ENCODE assay signal across 14 mouse cellular contexts in the genomic region with DNA sequence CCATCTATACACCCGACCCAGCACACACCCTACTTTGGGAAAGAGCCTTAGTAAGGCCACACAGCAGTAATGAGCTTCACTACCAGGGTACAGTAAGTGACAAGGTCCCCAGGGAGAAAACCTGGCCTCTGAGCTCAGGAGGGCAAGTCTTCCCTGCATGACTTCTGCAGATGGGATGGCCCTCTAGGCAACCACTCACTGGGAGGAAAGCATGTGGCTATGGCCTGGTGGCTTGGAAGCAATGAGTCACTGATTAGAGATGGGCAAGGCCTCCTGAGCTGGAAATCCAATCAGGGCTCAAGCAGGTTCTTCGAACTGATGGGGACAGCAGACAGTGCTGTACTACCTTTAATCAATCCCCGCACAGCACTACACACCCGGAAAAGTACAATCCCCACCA. TPM values are rescaled to one million over a fixed set of nuclear protein-coding genes. Genes with fewer than 3 reads are reported as not detected.
DNase-seq lines count a peak whose midpoint lies in the region; ATAC-seq lines count a peak whose summit lies in the region.
"Had no signal": no experiment of that assay in that cellular context is flagged by ENCODE, and none has a peak within 500 bp of the region (broad histone marks: within the 10 kb centered on the region; RNA-seq: fewer than 3 reads in every experiment).

No protein-coding gene starts in this region.

- no peak overlapping the region for H3K9ac ChIP-seq in hindbrain, embryonic 14.5 days
- no peak overlapping the region for H3K9ac ChIP-seq in hindbrain, embryonic 12.5 days
- H3K9ac ChIP-seq in neural tube, embryonic 12.5 days, result peak overlapping the region; percentile 21; the same call in 1 of the 2 replicates
- no peak overlapping the region for H3K9ac ChIP-seq in neural tube, embryonic 15.5 days (replicated peaks)
- H3K9ac ChIP-seq in midbrain, embryonic 16.5 days (ENCODE audit: low read depth, low read length), result peak overlapping the region; percentile 31; the same call in 1 of the 2 replicates
- H3K9ac ChIP-seq: embryonic facial prominence, embryonic 15.5 days; liver, embryonic 13.5 days had no signal

- H3K9me3 ChIP-seq in hindbrain, embryonic 14.5 days (ENCODE audit: control insufficient read depth, low read length), result no peaks in the 10 kb centered on the region
- H3K9me3 ChIP-seq in hindbrain, embryonic 12.5 days (replicated peaks), result no peaks in the 10 kb centered on the region
- H3K9me3 ChIP-seq in neural tube, embryonic 12.5 days, result no peaks in the 10 kb centered on the region
- no peaks in the 10 kb centered on the region for H3K9me3 ChIP-seq in neural tube, embryonic 15.5 days (replicated peaks)
- H3K9me3 ChIP-seq in midbrain, embryonic 16.5 days (replicated peaks; ENCODE audit: control insufficient read depth, low read length, poor library complexity, severe bottlenecking), result no peaks in the 10 kb centered on the region
- H3K9me3 ChIP-seq: embryonic facial prominence, embryonic 15.5 days; liver, embryonic 13.5 days had no signal

- H3K27ac ChIP-seq in hindbrain, embryonic 14.5 days, result no peak overlapping the region
- no peak overlapping the region for H3K27ac ChIP-seq in hindbrain, embryonic 12.5 days
- no peak overlapping the region for H3K27ac ChIP-seq in neural tube, embryonic 12.5 days
- no peak overlapping the region for H3K27ac ChIP-seq in neural tube, embryonic 15.5 days (replicated peaks)
- H3K27ac ChIP-seq in midbrain, embryonic 16.5 days (ENCODE audit: low read length), result no peak overlapping the region
- H3K27ac ChIP-seq: embryonic facial prominence, embryonic 15.5 days; liver, embryonic 13.5 days had no signal

- peaks cover 72% of the 10 kb centered on the region for H3K36me3 ChIP-seq in hindbrain, embryonic 14.5 days (replicated peaks; ENCODE audit: control insufficient read depth, insufficient read depth)
- H3K36me3 ChIP-seq in hindbrain, embryonic 12.5 days, result peaks cover 55% of the 10 kb centered on the region
- H3K36me3 ChIP-seq in neural tube, embryonic 12.5 days, result peaks cover 62% of the 10 kb centered on the region
- peaks cover 30% of the 10 kb centered on the region for H3K36me3 ChIP-seq in neural tube, embryonic 15.5 days
- H3K36me3 ChIP-seq in midbrain, embryonic 16.5 days (ENCODE audit: control insufficient read depth, insufficient read depth, low read length), result peaks cover 24% of the 10 kb centered on the region

- DNase-seq in cerebellum, adult 8-10 months, result peak; percentile 25
- DNase-seq in cerebellum, postnatal 10 days, result no peak
- DNase-seq in hindbrain, embryonic 14.5 days (ENCODE audit: low spot score), result no peak
- no peak for DNase-seq in ovary, postnatal 36 days (ENCODE audit: low spot score)
- DNase-seq: kidney, adult 18-20 months; liver, embryonic 13.5 days; lung, postnatal 4 days; thymus, postnatal 4 days had no signal

- 85% methylated on average over 4 of the region's 4 CpGs for WGBS in hindbrain, embryonic 14.5 days
- 82% methylated on average over 4 of the region's 4 CpGs for WGBS in hindbrain, embryonic 12.5 days
- 88% methylated on average over 4 of the region's 4 CpGs for WGBS in neural tube, embryonic 12.5 days
- 89% methylated on average over 4 of the region's 4 CpGs for WGBS in neural tube, embryonic 15.5 days
- WGBS in midbrain, embryonic 16.5 days, result 80% methylated on average over 4 of the region's 4 CpGs

- H3K27me3 ChIP-seq in hindbrain, embryonic 14.5 days (ENCODE audit: control insufficient read depth, insufficient read depth, low read length), result no peaks in the 10 kb centered on the region
- no peaks in the 10 kb centered on the region for H3K27me3 ChIP-seq in hindbrain, embryonic 12.5 days
- H3K27me3 ChIP-seq in neural tube, embryonic 12.5 days (replicated peaks), result no peaks in the 10 kb centered on the region
- no peaks in the 10 kb centered on the region for H3K27me3 ChIP-seq in neural tube, embryonic 15.5 days (replicated peaks)
- H3K27me3 ChIP-seq in midbrain, embryonic 16.5 days (ENCODE audit: control insufficient read depth, insufficient read depth, low read depth, low read length), result no peaks in the 10 kb centered on the region
- H3K27me3 ChIP-seq: embryonic facial prominence, embryonic 15.5 days; liver, embryonic 13.5 days had no signal

- ATAC-seq in hindbrain, embryonic 14.5 days (ENCODE audit: low FRiP score), result no peak
- ATAC-seq in hindbrain, embryonic 12.5 days (ENCODE audit: low FRiP score), result no peak
- ATAC-seq in neural tube, embryonic 12.5 days (ENCODE audit: low FRiP score, low read depth), result no peak
- no peak for ATAC-seq in neural tube, embryonic 15.5 days (ENCODE audit: low FRiP score)
- no peak for ATAC-seq in midbrain, embryonic 16.5 days

- no peak overlapping the region for H3K4me3 ChIP-seq in hindbrain, embryonic 14.5 days (replicated peaks; ENCODE audit: low read length)
- no peak overlapping the region for H3K4me3 ChIP-seq in hindbrain, embryonic 12.5 days
- H3K4me3 ChIP-seq in neural tube, embryonic 12.5 days, result no peak overlapping the region
- no peak overlapping the region for H3K4me3 ChIP-seq in neural tube, embryonic 15.5 days (replicated peaks)
- no peak overlapping the region for H3K4me3 ChIP-seq in midbrain, embryonic 16.5 days (ENCODE audit: low read depth, low read length)
- H3K4me3 ChIP-seq: embryonic facial prominence, embryonic 15.5 days; liver, embryonic 13.5 days had no signal

- H3K4me2 ChIP-seq in hindbrain, embryonic 14.5 days (replicated peaks), result 0 out of 2 replicates have a peak overlapping the region, but pooled peaks have one; percentile 12
- H3K4me2 ChIP-seq in hindbrain, embryonic 12.5 days (replicated peaks), result no peak overlapping the region
- H3K4me2 ChIP-seq in neural tube, embryonic 12.5 days (replicated peaks), result peak overlapping the region; percentile 77
- no peak overlapping the region; the same call in 1 of the 2 replicates for H3K4me2 ChIP-seq in neural tube, embryonic 15.5 days
- no peak overlapping the region for H3K4me2 ChIP-seq in midbrain, embryonic 16.5 days (ENCODE audit: low read length)
- H3K4me2 ChIP-seq: embryonic facial prominence, embryonic 15.5 days; liver, embryonic 13.5 days had no signal

- peaks cover 50% of the 10 kb centered on the region for H3K4me1 ChIP-seq in hindbrain, embryonic 14.5 days (replicated peaks; ENCODE audit: control insufficient read depth, insufficient read depth, low read length)
- H3K4me1 ChIP-seq in hindbrain, embryonic 12.5 days, result peaks cover 59% of the 10 kb centered on the region
- peaks cover 58% of the 10 kb centered on the region for H3K4me1 ChIP-seq in neural tube, embryonic 12.5 days
- H3K4me1 ChIP-seq in neural tube, embryonic 15.5 days, result peaks cover 64% of the 10 kb centered on the region
- peaks cover 60% of the 10 kb centered on the region for H3K4me1 ChIP-seq in midbrain, embryonic 16.5 days (ENCODE audit: control insufficient read depth, insufficient read depth, low read length)

RNA-seq across cellular contexts. Expression of gene Egln2, which starts 4.9 kb away (rescaled TPM):
- 55.3 and 55.7 TPM in 2 replicates for polyA plus RNA-seq in hindbrain, embryonic 14.5 days (2014; fragmentation: Nextera tagmentation; extraction: Ambion mirVana)
- polyA plus RNA-seq in hindbrain, embryonic 12.5 days (2016; fragmentation: Nextera tagmentation; extraction: Ambion mirVana), result 95.0 and 102 TPM in 2 replicates
- 99.6 TPM in 2 replicates for polyA plus RNA-seq in neural tube, embryonic 12.5 days (2016; fragmentation: Nextera tagmentation; extraction: Ambion mirVana)
- polyA plus RNA-seq in neural tube, embryonic 15.5 days (2015; fragmentation: Nextera tagmentation; extraction: Ambion mirVana), result 92.3 and 94.7 TPM in 2 replicates
- polyA plus RNA-seq in midbrain, embryonic 16.5 days (2015; fragmentation: Nextera tagmentation; extraction: Ambion mirVana), result 91.5 and 95.7 TPM in 2 replicates

RNA-seq across cellular contexts. Expression of gene Cyp2t4, which starts 8.2 kb away (rescaled TPM):
- polyA plus RNA-seq in hindbrain, embryonic 14.5 days (2014; fragmentation: Nextera tagmentation; extraction: Ambion mirVana), result 0.17 and 0.19 TPM in 2 replicates
- polyA plus RNA-seq in hindbrain, embryonic 12.5 days (2016; fragmentation: Nextera tagmentation; extraction: Ambion mirVana), result 0.13 and 0.18 TPM in 2 replicates
- 0.11 and 0.15 TPM in 2 replicates for polyA plus RNA-seq in neural tube, embryonic 12.5 days (2016; fragmentation: Nextera tagmentation; extraction: Ambion mirVana)
- 0.10 and 0.36 TPM in 2 replicates for polyA plus RNA-seq in neural tube, embryonic 15.5 days (2015; fragmentation: Nextera tagmentation; extraction: Ambion mirVana)
- 0.21 and 0.25 TPM in 2 replicates for polyA plus RNA-seq in midbrain, embryonic 16.5 days (2015; fragmentation: Nextera tagmentation; extraction: Ambion mirVana)

RNA-seq across cellular contexts. Expression of gene Rab4b, which starts 17.0 kb away (rescaled TPM):
- 91.3 and 102 TPM in 2 replicates for polyA plus RNA-seq in hindbrain, embryonic 14.5 days (2014; fragmentation: Nextera tagmentation; extraction: Ambion mirVana)
- 86.6 and 101 TPM in 2 replicates for polyA plus RNA-seq in hindbrain, embryonic 12.5 days (2016; fragmentation: Nextera tagmentation; extraction: Ambion mirVana)
- polyA plus RNA-seq in neural tube, embryonic 12.5 days (2016; fragmentation: Nextera tagmentation; extraction: Ambion mirVana), result 97.7 and 100 TPM in 2 replicates
- polyA plus RNA-seq in neural tube, embryonic 15.5 days (2015; fragmentation: Nextera tagmentation; extraction: Ambion mirVana), result 105 and 109 TPM in 2 replicates
- polyA plus RNA-seq in midbrain, embryonic 16.5 days (2015; fragmentation: Nextera tagmentation; extraction: Ambion mirVana), result 104 and 106 TPM in 2 replicates

RNA-seq across cellular contexts. Expression of gene Gm21983, which starts 19.1 kb away (rescaled TPM):
- polyA plus RNA-seq in hindbrain, embryonic 14.5 days (2014; fragmentation: Nextera tagmentation; extraction: Ambion mirVana), result not detected in 2 replicates
- 0.85 and 1.9 TPM in 2 replicates for polyA plus RNA-seq in hindbrain, embryonic 12.5 days (2016; fragmentation: Nextera tagmentation; extraction: Ambion mirVana)
- polyA plus RNA-seq in neural tube, embryonic 12.5 days (2016; fragmentation: Nextera tagmentation; extraction: Ambion mirVana), result 0.42 TPM in 2 replicates
- polyA plus RNA-seq in neural tube, embryonic 15.5 days (2015; fragmentation: Nextera tagmentation; extraction: Ambion mirVana), result 0.90 TPM in 1 of 2 replicates, not detected in the other
- polyA plus RNA-seq in midbrain, embryonic 16.5 days (2015; fragmentation: Nextera tagmentation; extraction: Ambion mirVana), result 0.54 and 0.72 TPM in 2 replicates
- polyA plus RNA-seq: heart, embryonic 14.5 days; liver, embryonic 13.5 days had no signal

RNA-seq across cellular contexts. Expression of gene Mia, which starts 19.2 kb away (rescaled TPM):
- polyA plus RNA-seq in hindbrain, embryonic 14.5 days (2014; fragmentation: Nextera tagmentation; extraction: Ambion mirVana), result 24.6 and 28.5 TPM in 2 replicates
- polyA plus RNA-seq in hindbrain, embryonic 12.5 days (2016; fragmentation: Nextera tagmentation; extraction: Ambion mirVana), result 20.0 and 25.6 TPM in 2 replicates
- 4.8 and 5.8 TPM in 2 replicates for polyA plus RNA-seq in neural tube, embryonic 12.5 days (2016; fragmentation: Nextera tagmentation; extraction: Ambion mirVana)
- polyA plus RNA-seq in neural tube, embryonic 15.5 days (2015; fragmentation: Nextera tagmentation; extraction: Ambion mirVana), result 22.9 and 28.6 TPM in 2 replicates
- 18.2 and 18.8 TPM in 2 replicates for polyA plus RNA-seq in midbrain, embryonic 16.5 days (2015; fragmentation: Nextera tagmentation; extraction: Ambion mirVana)
- polyA plus RNA-seq: liver, embryonic 13.5 days had no signal

Comparison
In these comparisons a context has a peak if more than half of its experiments do, and no peak if none do; other contexts are left out.
1. H3K4me2 ChIP-seq: peak in hindbrain, embryonic 14.5 days (single experiment) and neural tube, embryonic 12.5 days (single experiment); none in hindbrain, embryonic 12.5 days (single experiment), neural tube, embryonic 15.5 days (single experiment) and midbrain, embryonic 16.5 days (single experiment).
2. H3K9ac ChIP-seq: peak in neural tube, embryonic 12.5 days (single experiment) and midbrain, embryonic 16.5 days (single experiment); none in hindbrain, embryonic 14.5 days (single experiment), hindbrain, embryonic 12.5 days (single experiment) and neural tube, embryonic 15.5 days (single experiment).